Mouse (Mus musculus) forebrain, embryonic 11.5 days (tissue): Measurements from ENCODE around the gene Ctnnal1. TPM values are rescaled to one million over a fixed set of nuclear protein-coding genes. Genes with fewer than 3 reads are reported as not detected.
A peak's percentile ranks its signal among the peaks of the same experiment; 100 is the strongest.
"Not testable (repeated sequence)": the region's sequence is repeated elsewhere in the genome, so short reads cannot be mapped to it uniquely, and the experiment has no call there.

ENCODE experiments used
- ATAC-seq: fragments of 200-750 bp; cut with Nextera tagmentation; replicated peaks from 2 replicates; pipeline ENCODE4 v1.8.0; 2017; ENCODE audit warnings: moderate TSS enrichment; ENCODE audit not compliant: low FRiP score
- DNase-seq: peaks from one replicate; pipeline ENCODE4 v3.0.0-alpha.2; 2017; ENCODE audit warnings: low spot score
- H3K27ac ChIP-seq: fragments of 300-500 bp; sonication (generic); 2 replicates; pipeline ENCODE4 v1.5.1; 2014; ENCODE audit warnings: low read depth, low read length
- H3K27me3 ChIP-seq: fragments of 300-500 bp; sonication (generic); 2 replicates; pipeline ENCODE4 v1.6.1; 2014; ENCODE audit warnings: mild to moderate bottlenecking, low read length, mixed read lengths; ENCODE audit not compliant: control insufficient read depth, insufficient read depth
- H3K36me3 ChIP-seq: fragments of 300-500 bp; sonication (generic); 2 replicates; pipeline ENCODE4 v1.6.1; 2014; ENCODE audit warnings: mild to moderate bottlenecking, low read length, moderate library complexity, mixed read lengths; ENCODE audit not compliant: control insufficient read depth, insufficient read depth
- H3K4me1 ChIP-seq: fragments of 300-500 bp; sonication (generic); replicated peaks from 2 replicates; pipeline ENCODE4 v1.6.1; 2014; ENCODE audit warnings: low read length, mixed read lengths; ENCODE audit not compliant: control insufficient read depth, insufficient read depth
- H3K4me2 ChIP-seq: fragments of 300-500 bp; sonication (generic); 2 replicates; pipeline ENCODE4 v1.6.1; 2014; ENCODE audit warnings: low read depth, mild to moderate bottlenecking, low read length, moderate library complexity, mixed read lengths; ENCODE audit not compliant: severe bottlenecking
- H3K4me3 ChIP-seq: fragments of 300-500 bp; sonication (generic); 2 replicates; pipeline ENCODE4 v1.5.1; 2014; ENCODE audit warnings: low read depth, low read length
- H3K9ac ChIP-seq: fragments of 300-500 bp; sonication (generic); 2 replicates; pipeline ENCODE4 v1.6.1; 2014; ENCODE audit warnings: low read length
- H3K9me3 ChIP-seq: fragments of 300-500 bp; sonication (generic); 2 replicates; pipeline ENCODE4 v1.6.1; 2016; ENCODE audit warnings: low read length, mixed read lengths; ENCODE audit not compliant: control insufficient read depth
- WGBS: fragments of 180-500 bp; shearing (Covaris S2); extraction: QIAGEN DNeasy Blood & Tissue Kit; methylation state at CpG from one replicate; pipeline ENCODE4 v1.1.7; 2014; 5-methylcytosine and 5-hydroxymethylcytosine counted together
- polyA plus RNA-seq: library from polyadenylated mRNA; unstranded; fragments of >200 nt; fragmentation: Nextera tagmentation; extraction: Ambion mirVana; gene quantifications from 2 replicates; pipeline ENCODE4 v1.2.1, GENCODE M21; 2014

Gene Ctnnal1
- polyA plus RNA-seq, 1 experiment from 2014 or later: 36.8 TPM

- not testable (repeated sequence) for H3K27me3 ChIP-seq, H3K4me2 ChIP-seq, H3K27ac ChIP-seq, H3K9me3 ChIP-seq, H3K9ac ChIP-seq, DNase-seq, ATAC-seq, H3K4me3 ChIP-seq, H3K4me1 ChIP-seq, H3K36me3 ChIP-seq
- 96% methylated on average over 11 of the region's 11 CpGs for WGBS
Measured at GRCm38 (mm10) chr4:56870541-56870940, 5.6 kb upstream of the Ctnnal1 start.

- Histone ChIP-seq H3K9ac (no peak overlapping the region), H3K4me3 (no peak overlapping the region), H3K27ac (no peak overlapping the region), H3K36me3 (no peaks in the 10 kb centered on the region), H3K4me2 (no peak overlapping the region), H3K9me3 (no peaks in the 10 kb centered on the region), H3K27me3 (no peaks in the 10 kb centered on the region), H3K4me1 (peaks cover 7% of the 10 kb centered on the region)
- 80% methylated on average over 5 of the region's 5 CpGs for WGBS
- DNase-seq: no peak
- ATAC-seq: no peak
Measured at GRCm38 (mm10) chr4:56867761-56868160, 2.8 kb upstream of the Ctnnal1 start.

DNA sequence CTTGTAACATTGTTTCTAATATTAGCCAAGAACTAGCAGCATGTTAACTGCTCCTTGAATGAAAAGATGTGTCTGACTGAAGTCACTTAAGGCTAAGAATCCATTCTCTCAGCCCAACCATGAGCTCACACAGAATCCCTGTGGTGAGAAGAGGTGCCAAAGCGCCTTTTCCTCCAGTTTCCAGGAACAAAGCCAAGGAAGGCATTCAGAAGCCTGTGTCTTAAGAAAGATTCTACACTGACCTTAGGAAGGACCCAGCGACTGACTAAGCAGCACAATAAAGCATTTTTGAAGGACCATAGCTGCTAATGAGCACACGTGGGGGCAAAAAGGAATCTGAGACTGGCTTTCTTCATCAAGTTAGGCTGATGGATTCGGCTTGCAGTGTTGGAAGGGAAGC is 983 bp upstream of the Ctnnal1 start:
- Histone ChIP-seq H3K4me3 (no peak overlapping the region), H3K9me3 (no peaks in the 10 kb centered on the region), H3K4me2 (no peak overlapping the region), H3K27ac (no peak overlapping the region), H3K9ac (no peak overlapping the region), H3K4me1 (peaks cover 7% of the 10 kb centered on the region), H3K27me3 (no peaks in the 10 kb centered on the region), H3K36me3 (no peaks in the 10 kb centered on the region)
- DNase-seq: no peak
- 38% methylated on average over 4 of the region's 4 CpGs for WGBS
- ATAC-seq: no peak

GRCm38 (mm10) chr4:56864417-56865001 is 479 bp downstream of the Ctnnal1 start:
- peak; percentile 70 for ATAC-seq
- H3K27me3 ChIP-seq: no peaks in the 10 kb centered on the region
- no peaks in the 10 kb centered on the region for H3K36me3 ChIP-seq
- WGBS: under 1% methylated on average over 48 of the region's 49 CpGs
- H3K4me1 ChIP-seq: peaks cover 7% of the 10 kb centered on the region
- no peaks in the 10 kb centered on the region for H3K9me3 ChIP-seq
- H3K4me2 ChIP-seq: peak overlapping the region; percentile 80
- peak overlapping the region; percentile 87 for H3K9ac ChIP-seq
- DNase-seq: no peak
- peak overlapping the region; percentile 85 for H3K4me3 ChIP-seq
- peak overlapping the region; percentile 64; the same call in 1 of the 2 replicates for H3K27ac ChIP-seq

DNA sequence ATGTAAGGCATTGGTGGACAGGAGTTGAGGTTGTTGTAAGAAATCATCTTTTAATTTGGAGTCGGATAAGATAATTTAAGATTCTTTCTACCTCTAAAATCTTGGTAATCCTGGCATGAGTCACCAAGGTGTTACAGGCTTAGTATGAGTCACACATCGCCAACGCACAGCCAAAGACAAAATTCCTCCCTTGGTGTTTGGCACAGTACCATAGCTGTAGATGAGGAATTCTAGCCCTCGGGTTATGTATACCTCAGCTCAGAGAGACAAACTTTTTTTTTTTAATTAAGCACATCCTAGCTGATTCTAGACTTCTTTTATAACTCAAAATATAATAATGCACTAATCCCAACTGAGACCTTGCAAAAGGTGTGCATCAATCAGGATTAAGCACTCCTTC is 972 bp downstream of the Ctnnal1 start:
- H3K27me3 ChIP-seq: no peaks in the 10 kb centered on the region
- H3K4me3 ChIP-seq: peak overlapping the region; percentile 85
- H3K9ac ChIP-seq: peak overlapping the region; percentile 87
- no peaks in the 10 kb centered on the region for H3K36me3 ChIP-seq
- ATAC-seq (no peak), DNase-seq (no peak)
- H3K4me2 ChIP-seq: peak overlapping the region; percentile 80
- WGBS: 52% methylated on average over 4 of the region's 4 CpGs
- H3K27ac ChIP-seq: no peak overlapping the region
- no peaks in the 10 kb centered on the region for H3K9me3 ChIP-seq
- peaks cover 7% of the 10 kb centered on the region for H3K4me1 ChIP-seq

DNA sequence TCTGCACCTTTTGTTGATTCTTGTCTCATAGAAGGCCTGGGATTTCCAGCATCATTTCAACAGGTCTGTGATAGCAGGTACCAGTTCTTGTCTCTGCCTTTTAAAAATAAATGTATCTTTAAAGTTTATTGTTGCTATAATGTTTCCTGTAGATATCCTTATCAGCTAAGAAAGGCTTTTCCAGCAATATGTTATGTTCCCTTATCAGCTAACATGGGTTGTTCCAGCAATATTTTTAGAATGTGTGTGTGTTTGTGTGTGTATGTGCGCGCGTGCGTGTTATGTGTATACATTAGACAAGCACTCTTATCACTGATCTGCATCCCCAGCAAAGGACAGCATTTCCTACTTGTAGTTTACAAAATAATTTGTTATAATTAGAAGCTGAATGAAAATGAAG is 3.4 kb downstream of the Ctnnal1 start:
- H3K27me3 ChIP-seq: no peaks in the 10 kb centered on the region
- H3K9me3 ChIP-seq: no peaks in the 10 kb centered on the region
- H3K36me3 ChIP-seq: no peaks in the 10 kb centered on the region
- WGBS: 92% methylated on average over 4 of the region's 4 CpGs
- ATAC-seq: no peak
- no peak overlapping the region for H3K27ac ChIP-seq
- no peak for DNase-seq
- H3K9ac ChIP-seq: no peak overlapping the region
- peaks cover 7% of the 10 kb centered on the region for H3K4me1 ChIP-seq
- H3K4me2 ChIP-seq: no peak overlapping the region
- no peak overlapping the region for H3K4me3 ChIP-seq

DNA sequence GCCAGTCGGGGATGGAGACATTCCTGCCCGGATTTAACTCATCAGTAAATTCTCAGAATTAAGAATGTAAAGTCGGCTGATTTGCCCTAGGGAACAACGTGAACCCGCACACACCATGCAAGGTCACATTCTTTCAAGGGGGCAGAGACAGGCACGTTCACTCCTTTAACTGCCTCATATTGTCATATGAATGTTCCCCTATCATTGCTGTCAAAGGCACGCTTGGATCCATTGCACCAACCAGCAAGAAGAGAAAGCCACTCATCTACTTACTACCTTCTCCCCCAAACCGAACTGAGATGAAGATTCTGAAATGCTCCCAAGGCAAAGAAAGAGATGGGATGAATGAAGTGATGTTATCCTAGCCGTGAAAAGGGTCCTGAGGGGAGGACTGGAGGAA is 6.3 kb downstream of the Ctnnal1 start:
- Histone ChIP-seq H3K4me3 (no peak overlapping the region), H3K36me3 (no peaks in the 10 kb centered on the region), H3K9ac (no peak overlapping the region), H3K27ac (no peak overlapping the region), H3K9me3 (no peaks in the 10 kb centered on the region), H3K27me3 (no peaks in the 10 kb centered on the region), H3K4me2 (no peak overlapping the region), H3K4me1 (peaks cover 3% of the 10 kb centered on the region; the same call in 1 of the 2 replicates)
- no peak for DNase-seq
- ATAC-seq: no peak
- 75% methylated on average over 9 of the region's 9 CpGs for WGBS

- DNase-seq (no peak), ATAC-seq (no peak)
- Histone ChIP-seq H3K9ac (no peak overlapping the region), H3K9me3 (no peaks in the 10 kb centered on the region), H3K27me3 (no peaks in the 10 kb centered on the region), H3K36me3 (no peaks in the 10 kb centered on the region), H3K4me2 (no peak overlapping the region), H3K27ac (no peak overlapping the region), H3K4me1 (no peaks in the 10 kb centered on the region), H3K4me3 (no peak overlapping the region)
- 82% methylated on average over 8 of the region's 8 CpGs for WGBS
Measured at GRCm38 (mm10) chr4:56856371-56856949, 8.5 kb downstream of the Ctnnal1 start.

GRCm38 (mm10) chr4:56855935-56856334 is 9.1 kb downstream of the Ctnnal1 start:
- Histone ChIP-seq H3K27ac (no peak overlapping the region), H3K27me3 (no peaks in the 10 kb centered on the region), H3K4me3 (no peak overlapping the region), H3K4me1 (no peaks in the 10 kb centered on the region), H3K9ac (no peak overlapping the region), H3K36me3 (no peaks in the 10 kb centered on the region), H3K4me2 (no peak overlapping the region), H3K9me3 (no peaks in the 10 kb centered on the region)
- no peak for ATAC-seq
- 94% methylated on average over 5 of the region's 5 CpGs for whole genome bisulfite sequencing
- DNase-seq: peak; percentile 11
